Mouse (Mus musculus) ovary, adult 18-20 months (tissue): ENCODE measurements around the gene Unc5cl.
"Not testable (repeated sequence)": the region's sequence is repeated elsewhere in the genome, so short reads cannot be mapped to it uniquely, and the experiment has no call there.

Experiments
- DNase-seq: peaks from one replicate; pipeline ENCODE4 v3.0.0; 2022; ENCODE audit warnings: low spot score, mixed read lengths

Unc5cl gene

GRCm38 (mm10) chr17:48467395-48468231 lies 12.9 kb downstream of the Unc5cl start:
- DNase-seq = peak; percentile 41

- DNase-seq = not testable (repeated sequence)
Observed at GRCm38 (mm10) chr17:48474282-48474681, 19.6 kb downstream of the Unc5cl start.

- no peak for DNase-seq
Observed at GRCm38 (mm10) chr17:48475444-48475843, 20.7 kb downstream of the Unc5cl start.

- DNase-seq = no peak
Observed at GRCm38 (mm10) chr17:48479952-48480351, 25.3 kb downstream of the Unc5cl start.

GRCm38 (mm10) chr17:48483764-48484163 lies 29.1 kb downstream of the Unc5cl start:
- no peak for DNase-seq

GRCm38 (mm10) chr17:48484191-48484590 lies 29.5 kb downstream of the Unc5cl start:
- DNase-seq = no peak

GRCm38 (mm10) chr17:48489466-48489865 lies 34.8 kb downstream of the Unc5cl start:
- DNase-seq = no peak

- no peak for DNase-seq
Observed at GRCm38 (mm10) chr17:48492621-48493020, 37.9 kb downstream of the Unc5cl start.

- DNase-seq = no peak
Observed at GRCm38 (mm10) chr17:48493582-48493981, 38.9 kb downstream of the Unc5cl start.

- peak; percentile 23 for DNase-seq
Observed at GRCm38 (mm10) chr17:48493986-48494385, 39.3 kb downstream of the Unc5cl start.

GRCm38 (mm10) chr17:48497986-48498385 lies 43.3 kb downstream of the Unc5cl start:
- DNase-seq = no peak

- DNase-seq = no peak
Observed at GRCm38 (mm10) chr17:48500846-48501445, 46.2 kb downstream of the Unc5cl start.

- DNase-seq = no peak
Observed at GRCm38 (mm10) chr17:48505006-48505405, 50.3 kb downstream of the Unc5cl start.

- DNase-seq = no peak
Observed at GRCm38 (mm10) chr17:48506986-48507385, 52.3 kb downstream of the Unc5cl start.

GRCm38 (mm10) chr17:48509596-48509995 lies 54.9 kb downstream of the Unc5cl start:
- DNase-seq = no peak

- no peak for DNase-seq
Observed at GRCm38 (mm10) chr17:48512614-48513281, 58.0 kb downstream of the Unc5cl start.

- DNase-seq = no peak
Observed at GRCm38 (mm10) chr17:48514613-48515012, 59.9 kb downstream of the Unc5cl start.

- no peak for DNase-seq
Observed at GRCm38 (mm10) chr17:48519046-48519445, 64.3 kb downstream of the Unc5cl start.

GRCm38 (mm10) chr17:48520352-48520751 lies 65.7 kb downstream of the Unc5cl start:
- DNase-seq = no peak

GRCm38 (mm10) chr17:48523056-48523455 lies 68.4 kb downstream of the Unc5cl start:
- no peak for DNase-seq

- no peak for DNase-seq
Observed at GRCm38 (mm10) chr17:48533844-48534705, 79.4 kb downstream of the Unc5cl start.

- no peak for DNase-seq
Observed at GRCm38 (mm10) chr17:48538328-48538727, 83.6 kb downstream of the Unc5cl start.
